Mouse (Mus musculus): ENCODE measurements around the gene Tjp3.
A peak's percentile ranks its signal among the peaks of the same experiment; 100 is the strongest.

Tjp3 gene

DNA sequence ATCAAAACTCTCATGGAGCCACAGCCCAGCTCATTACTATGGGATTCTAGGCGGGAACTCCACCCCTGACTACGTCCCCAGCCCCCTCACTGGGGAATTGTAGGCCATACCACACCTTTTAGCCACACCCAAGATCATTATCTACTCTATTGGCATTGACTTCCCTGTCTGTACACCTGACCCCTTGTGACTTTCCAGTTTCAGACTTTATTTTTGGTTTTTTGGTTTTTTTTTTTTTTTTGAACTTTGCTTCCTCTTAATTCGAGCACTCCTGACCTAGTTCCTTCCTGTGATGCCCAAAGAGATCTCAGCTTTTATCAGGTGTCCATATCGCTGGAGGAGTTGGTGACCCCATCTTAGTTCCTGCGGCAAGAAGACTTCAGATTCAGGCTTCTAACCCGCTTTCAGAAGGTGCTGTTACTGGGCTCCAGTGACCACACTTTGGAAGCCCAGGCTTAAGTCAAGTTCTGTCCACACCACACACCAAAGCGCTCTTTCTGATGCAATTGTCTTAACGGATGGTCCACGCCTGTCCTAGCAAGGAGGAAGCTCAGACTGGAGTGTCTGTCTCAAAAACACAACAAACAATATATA, at the start of gene Tjp3:
Tjp3 (minus strand) TSS at position 71 of the 594 bp plus-strand sequence.
- no peak for DNase-seq (ENCODE audit: low spot score)

DNA sequence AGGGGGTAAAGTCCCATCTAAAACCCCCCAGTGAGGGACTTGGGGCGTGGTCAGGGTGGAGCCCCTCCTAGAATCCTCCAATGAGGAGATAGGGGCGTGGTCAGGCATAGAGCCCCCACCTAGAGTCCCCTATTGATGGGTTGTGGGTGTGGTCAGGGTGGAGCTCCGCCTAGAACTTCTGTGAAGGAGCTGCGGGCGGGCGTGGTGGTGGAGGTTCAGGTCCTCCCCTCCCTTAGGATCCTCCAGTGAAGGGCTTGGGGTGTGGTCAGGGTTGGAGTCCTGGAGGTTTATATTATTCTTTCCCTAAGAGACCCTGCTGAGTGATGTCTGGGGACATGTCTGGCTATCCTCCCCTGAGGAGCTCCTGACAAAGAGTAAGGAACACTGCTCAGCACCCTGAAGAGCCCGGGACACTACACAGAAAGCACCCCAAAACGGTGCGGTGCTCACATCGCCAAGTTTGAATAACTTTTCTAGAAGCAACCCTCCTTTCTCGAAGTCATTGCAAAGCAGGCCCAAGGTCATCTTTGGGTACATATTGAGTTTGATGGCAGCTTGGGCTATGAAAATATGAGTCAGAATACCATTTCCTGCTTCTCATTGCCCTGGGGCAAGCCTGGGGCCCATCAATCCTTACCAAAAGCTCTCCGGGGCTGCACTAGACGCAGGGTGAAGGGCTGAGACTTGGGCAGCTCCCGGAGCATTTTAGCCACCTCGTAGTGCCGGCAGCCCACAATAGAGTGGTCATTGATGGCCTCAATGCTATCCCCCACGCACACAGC, 49.4 kb upstream of the Tjp3 start:
- no peak for DNase-seq (ENCODE audit: low spot score)

DNA sequence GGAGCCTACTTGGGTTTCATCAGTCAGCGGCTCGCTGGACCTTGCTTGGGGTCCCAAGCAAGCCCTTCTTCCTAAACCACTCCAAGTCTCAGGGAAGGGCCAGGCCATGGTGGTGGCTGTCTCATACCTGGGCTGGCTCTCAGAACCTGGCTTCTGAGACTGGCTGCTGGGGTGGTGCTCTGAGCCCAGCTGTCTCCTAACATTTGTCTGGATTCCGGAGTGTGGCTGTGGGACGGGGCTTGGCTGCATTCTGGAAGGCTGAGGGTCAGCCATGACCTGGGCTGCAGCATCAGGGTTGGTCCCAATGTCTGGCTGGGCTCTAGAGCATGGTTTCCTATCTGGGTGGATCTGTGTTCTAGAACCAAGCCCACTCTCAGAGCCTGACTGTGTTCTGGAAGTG, 45.2 kb upstream of the Tjp3 start:
- no peak for DNase-seq (ENCODE audit: low spot score)

DNA sequence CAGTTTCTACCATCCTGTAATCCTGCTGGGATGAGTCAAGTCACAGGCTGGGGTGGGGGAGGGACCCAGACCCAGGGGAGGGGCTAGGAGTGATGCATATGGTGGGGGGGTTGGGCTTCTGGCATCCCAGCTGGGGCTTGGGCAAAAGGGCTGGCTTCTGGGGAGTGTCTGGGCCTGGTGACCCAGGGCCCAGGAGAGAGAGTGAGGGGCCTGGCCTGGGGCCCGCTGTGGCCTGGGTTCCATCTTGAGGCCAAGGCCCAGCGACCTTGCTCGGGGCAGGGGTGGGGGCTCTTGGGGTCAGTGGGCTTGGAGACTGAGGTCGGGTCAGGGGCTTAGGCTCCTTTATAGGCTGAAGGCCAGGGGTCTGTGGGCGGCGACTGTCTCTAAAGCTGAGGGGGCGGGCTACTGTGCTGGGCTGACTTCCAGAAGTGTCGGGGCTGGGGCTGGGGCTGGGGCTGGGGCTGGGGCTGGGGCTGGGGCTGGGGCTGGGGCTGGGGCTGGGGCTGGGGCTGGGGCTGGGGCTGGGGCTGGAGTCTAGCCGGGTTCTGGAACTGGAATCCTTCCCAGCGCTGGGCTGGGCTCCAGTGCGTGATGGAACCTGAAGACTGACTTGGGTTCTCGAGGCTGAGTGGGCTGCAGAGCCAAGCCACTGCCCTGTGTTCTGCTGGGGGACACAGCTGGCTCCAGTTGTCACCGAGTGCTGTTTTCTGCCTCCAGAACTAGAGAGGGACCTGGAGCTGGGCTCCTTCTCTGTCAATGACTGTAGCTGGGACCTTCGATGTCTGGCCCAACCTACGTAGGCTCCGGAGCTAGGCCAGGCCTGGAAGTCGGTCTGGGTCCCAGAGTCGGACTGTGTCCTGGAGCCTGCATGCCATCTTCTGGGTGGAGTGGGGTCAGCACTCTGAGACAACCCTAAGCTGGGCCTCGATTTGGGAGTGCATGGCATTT, 44.3 kb upstream of the Tjp3 start:
- no peak for DNase-seq (ENCODE audit: low spot score)

DNA sequence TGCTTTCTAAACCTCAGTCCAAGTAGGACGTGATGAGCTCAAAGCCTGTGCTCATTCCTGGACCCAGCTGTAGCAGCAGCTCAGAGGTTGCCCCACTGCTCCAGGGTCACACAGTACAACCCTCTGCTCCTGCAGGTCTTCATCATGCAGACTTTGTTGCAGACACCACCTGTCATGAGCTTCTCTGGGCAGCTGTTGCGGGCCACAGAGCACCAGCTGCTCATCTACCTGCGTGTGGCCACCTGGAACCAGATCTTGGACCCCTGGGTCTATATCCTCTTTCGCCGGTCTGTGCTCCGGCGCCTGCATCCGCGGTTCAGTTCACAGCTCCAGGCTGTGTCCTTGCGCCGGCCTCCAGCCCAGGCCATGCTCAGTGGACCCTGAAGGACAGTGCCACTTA, 42.9 kb upstream of the Tjp3 start:
- DNase-seq (ENCODE audit: low spot score) = no peak

DNA sequence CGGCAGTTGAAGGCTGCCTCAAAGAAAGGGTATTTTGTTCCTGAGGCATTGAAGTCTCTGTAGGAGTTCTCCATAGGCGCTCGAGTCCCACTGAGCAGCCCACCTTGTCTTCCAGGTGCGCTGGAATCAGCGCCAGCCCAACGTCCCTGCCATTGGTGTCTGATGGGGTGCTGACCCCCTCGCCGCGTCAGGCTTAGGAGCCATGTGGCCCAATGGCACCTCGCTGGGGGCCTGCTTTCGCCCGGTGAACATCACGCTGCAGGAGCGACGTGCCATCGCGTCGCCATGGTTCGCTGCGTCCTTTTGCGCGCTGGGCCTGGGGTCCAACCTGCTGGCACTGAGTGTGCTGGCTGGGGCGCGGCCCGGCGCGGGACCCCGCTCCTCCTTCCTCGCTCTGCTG, 40.9 kb upstream of the Tjp3 start:
- DNase-seq (ENCODE audit: low spot score) = no peak

DNA sequence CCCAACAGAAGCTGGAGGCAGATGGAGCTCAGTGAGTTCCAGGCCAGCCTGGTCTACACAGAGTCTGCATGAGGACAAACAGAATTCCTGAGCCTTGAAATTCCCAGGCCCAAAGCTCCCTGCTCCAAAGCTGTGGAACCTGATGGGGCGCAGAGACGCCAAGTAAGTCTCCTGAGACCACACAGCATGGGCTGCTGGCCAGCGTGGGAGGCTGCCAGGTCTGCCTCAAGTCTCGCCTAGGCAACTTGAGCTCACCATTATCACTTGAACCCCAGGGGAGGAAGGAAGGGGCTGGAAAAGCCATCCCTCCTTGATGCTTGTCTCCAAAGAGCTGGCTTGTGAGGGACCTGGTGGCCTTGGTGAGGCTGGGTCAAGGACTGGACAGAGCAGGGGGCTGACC, 38.6 kb upstream of the Tjp3 start:
- DNase-seq (ENCODE audit: low spot score) = no peak

DNA sequence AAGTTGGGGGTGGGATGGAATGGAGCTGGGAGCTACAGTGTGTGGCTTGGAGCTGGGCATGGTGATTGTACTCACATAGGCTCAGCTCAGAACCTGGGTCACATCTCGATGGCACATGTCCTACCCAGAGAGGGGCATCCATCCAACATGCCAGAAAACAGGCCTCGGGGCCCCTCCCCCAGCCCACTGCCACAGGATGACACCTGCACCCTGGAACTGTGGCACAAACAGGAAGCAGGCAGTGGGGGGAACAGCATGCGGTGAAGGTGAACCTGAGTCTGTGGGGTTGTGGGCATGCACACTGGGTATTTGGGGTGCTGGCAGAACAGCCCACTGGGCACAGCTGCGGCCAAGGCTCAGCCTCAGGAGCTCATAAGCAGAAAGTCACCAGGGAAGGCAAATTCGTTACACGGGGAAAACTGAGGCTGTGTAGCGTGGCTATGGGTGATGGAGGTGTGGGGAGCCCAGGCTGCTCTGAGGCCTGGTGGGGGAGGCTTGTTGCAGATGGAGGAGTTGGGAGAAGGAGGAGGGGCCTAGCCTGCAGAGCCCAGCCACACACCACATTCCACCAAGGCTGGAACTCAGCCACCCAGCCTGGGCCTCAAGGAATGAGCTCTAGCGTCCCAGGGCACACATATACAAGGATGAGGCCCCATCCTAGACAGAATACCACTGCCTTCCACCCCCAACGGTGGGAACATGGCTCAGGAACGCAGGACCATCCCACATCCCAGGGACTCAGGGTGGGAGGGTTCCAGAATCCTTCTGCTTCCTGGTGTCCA, 38.0 kb upstream of the Tjp3 start:
- DNase-seq (ENCODE audit: low spot score) = no peak

DNA sequence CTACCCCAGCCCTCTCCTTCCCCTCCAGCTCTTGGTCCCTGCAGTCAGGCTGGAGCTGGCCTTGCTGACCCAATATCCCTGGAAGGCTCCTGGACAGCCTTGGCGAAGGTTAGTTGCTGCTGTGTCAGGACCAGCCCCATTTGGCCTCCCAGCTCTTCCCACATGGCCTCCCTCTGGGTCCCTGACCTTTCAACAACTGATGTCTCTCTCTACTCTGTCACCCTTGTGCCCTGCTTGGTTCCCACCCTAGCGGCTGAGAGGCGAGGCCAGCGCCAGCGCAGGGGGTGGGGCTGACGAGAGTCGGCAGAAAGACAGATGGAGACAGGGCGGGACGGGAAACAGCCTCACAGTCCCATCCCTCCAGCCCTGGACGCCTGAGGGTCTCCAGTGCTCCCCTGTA, 37.0 kb upstream of the Tjp3 start, which contains the start of gene Tbxa2r:
Tbxa2r (plus strand) TSS at position 346 of the 400 bp plus-strand sequence.
- DNase-seq (ENCODE audit: low spot score) = no peak

DNA sequence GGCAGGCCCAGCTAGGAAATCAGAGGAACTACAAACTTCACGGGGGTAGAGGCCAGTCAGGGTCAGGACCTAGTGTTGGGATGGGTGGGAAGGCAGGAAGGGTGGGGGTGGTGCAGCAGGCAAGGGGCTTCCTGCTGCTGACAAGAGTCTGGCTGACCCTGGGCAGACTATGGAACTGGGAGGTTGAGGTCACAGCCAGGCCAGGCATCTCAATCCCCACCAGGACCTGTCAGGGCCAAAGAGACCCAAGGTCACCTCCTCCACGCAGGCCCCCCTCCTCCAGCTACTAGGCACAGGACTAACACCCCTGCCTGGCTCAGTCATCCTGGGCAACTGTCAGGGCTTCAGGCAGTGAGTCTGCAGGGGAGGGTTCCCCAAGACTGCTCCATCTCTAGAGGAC, 36.6 kb upstream of the Tjp3 start:
- DNase-seq (ENCODE audit: low spot score) = no peak

DNA sequence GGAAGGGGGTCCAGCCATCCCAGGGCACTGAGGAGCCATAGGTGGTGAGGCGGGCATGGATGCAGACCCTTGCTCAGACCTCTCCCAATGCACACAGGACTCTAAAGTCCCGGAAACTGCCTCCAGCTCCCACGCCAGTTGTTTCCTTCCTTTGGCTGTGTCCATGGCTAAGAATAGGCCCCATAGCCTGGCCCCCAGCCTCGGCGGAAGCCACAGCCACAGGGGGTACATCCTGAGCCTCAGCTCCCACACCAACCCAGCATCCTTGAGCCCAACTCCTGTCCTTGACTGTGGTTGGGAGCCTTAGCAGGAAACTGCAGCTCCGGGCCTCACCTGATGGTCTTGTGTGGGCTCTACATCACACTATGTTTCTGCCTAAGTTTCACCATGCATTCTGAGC, 35.5 kb upstream of the Tjp3 start:
- no peak for DNase-seq (ENCODE audit: low spot score)

DNA sequence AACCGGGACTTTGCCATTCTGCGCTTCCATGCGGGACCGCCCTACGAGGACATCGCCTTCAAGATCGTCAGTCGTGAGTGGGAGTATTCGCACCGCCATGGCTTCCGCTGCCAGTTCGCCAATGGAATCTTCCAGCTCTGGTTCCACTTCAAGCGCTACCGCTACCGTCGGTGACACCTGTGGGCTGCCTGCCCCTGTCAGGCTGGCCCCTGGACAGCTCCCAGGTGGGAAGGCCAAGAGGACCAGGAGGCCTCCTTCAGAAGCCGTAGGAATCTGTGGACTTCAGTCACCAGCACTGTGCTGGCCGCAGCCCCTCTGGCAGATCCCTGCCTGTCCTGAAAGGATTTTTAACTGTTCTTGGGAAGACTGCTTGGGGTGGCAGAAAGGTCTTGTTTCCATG, 34.4 kb upstream of the Tjp3 start:
- DNase-seq (ENCODE audit: low spot score) = no peak

DNA sequence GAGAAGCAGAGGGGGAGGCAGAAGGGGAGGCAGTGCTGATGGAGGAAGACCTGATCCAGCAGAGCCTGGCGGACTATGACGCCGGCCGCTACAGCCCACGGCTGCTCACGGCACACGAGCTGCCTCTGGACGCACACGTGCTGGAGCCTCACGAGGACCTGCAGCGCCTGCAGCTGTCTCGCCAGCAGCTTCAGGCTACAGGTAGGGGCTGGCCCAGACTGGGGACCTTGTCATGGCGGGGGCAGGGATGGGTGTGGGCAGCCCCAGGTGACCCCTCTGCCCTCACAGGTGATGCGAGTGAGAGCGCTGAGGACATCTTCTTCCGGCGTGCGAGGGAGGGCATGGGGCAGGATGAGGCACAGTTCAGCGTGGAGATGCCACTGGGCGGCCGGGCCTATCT, 33.8 kb upstream of the Tjp3 start:
- DNase-seq (ENCODE audit: low spot score) = no peak

DNA sequence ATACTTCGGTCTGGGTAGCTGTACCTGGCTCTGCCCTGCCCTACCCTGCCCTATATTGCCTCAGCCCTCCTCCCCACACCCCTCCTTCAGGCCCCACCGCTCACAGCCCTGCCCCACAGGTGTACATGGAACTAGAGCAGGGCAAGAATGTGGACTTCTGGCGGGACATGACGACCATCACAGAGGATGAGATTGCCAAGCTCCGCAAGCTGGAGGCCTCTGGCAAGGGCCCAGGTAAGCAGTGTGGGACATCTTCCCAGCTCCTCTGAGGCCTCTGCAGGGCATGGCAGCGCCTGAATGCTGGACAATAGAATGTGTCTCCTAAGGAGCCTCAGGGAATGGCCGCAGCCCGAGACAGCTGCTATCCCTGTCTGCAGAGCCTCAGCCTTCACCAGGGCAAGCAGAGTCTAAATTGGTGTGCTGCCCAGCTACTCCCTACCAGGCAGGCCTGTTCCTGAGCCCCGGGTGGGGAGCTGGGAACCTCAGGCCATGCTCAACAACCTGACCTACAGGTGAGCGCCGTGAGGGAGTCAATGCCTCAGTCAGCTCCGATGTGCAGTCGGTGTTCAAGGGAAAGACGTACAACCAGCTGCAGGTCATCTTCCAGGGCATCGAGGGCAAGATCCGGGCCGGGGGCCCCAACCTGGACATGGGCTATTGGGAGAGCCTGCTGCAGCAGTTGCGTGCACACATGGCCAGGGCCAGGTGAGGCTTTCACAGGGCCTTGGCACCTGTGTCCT, 32.6 kb upstream of the Tjp3 start:
- no peak for DNase-seq (ENCODE audit: low spot score)

DNA sequence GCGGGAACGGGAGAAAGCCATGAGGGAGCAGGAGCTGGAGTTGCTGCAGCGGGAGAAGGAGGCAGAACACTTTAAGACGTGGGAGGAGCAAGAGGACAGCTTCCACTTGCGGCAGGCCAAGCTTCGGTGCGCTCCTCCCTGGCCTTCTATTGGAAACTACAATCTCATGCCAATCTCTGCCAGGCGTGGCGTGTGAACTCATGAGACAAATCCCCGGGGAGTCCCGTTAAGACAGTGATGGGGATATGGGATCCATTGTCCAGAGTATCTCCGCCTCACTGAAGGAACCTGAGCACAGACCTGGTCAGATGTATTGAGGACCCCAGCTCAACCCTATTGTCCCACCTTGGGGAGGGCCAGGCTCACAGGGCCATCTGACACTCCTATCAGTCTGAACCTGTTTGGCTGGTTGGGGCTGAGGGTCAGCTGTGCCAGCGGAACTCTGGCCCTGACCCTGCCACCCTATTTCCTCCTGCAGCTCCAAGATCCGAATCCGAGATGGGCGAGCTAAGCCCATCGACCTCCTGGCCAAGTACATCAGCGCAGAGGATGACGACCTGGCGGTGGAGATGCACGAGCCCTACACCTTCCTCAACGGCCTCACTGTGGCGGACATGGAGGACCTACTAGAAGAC, 31.9 kb upstream of the Tjp3 start:
- no peak for DNase-seq (ENCODE audit: low spot score)

DNA sequence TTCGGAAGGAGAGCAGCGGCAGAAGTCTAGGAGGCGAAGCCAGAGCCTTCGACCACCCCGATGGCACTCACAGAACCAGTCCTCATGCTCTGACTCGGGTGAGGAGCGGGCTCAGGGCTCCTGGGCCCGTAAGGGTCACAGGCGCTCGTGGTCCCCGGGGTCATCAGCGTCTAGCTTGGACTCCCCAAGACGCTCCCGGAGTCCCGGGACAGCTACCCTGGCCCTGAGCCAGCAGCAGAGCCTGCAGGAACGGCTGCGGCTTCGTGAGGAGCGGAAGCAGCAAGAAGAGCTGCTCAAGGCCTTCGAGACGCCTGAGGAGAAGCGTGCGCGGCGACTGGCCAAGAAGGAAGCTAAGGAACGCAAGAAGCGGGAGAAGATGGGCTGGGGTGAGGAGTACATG, 31.1 kb upstream of the Tjp3 start:
- no peak for DNase-seq (ENCODE audit: low spot score)

DNA sequence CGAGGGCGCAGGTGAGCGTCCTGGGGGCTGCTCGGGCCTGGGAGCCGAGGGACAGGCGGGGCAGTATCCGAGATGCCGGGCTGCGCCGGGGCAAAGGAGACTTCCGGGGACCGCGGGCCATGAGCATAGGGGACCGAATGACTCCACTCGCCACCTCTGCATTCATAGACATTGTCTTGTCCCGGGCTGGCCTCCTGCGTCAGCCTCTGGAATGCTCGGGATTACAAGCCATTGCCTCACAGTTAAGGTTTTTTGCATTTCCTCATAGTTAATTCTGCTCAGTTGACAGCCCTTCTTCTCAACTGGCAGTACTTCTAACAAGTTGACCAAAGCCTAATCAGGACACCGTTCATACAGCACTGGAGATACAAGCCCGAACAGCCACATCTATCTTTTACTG, 30.1 kb upstream of the Tjp3 start:
- no peak for DNase-seq (ENCODE audit: low spot score)

DNA sequence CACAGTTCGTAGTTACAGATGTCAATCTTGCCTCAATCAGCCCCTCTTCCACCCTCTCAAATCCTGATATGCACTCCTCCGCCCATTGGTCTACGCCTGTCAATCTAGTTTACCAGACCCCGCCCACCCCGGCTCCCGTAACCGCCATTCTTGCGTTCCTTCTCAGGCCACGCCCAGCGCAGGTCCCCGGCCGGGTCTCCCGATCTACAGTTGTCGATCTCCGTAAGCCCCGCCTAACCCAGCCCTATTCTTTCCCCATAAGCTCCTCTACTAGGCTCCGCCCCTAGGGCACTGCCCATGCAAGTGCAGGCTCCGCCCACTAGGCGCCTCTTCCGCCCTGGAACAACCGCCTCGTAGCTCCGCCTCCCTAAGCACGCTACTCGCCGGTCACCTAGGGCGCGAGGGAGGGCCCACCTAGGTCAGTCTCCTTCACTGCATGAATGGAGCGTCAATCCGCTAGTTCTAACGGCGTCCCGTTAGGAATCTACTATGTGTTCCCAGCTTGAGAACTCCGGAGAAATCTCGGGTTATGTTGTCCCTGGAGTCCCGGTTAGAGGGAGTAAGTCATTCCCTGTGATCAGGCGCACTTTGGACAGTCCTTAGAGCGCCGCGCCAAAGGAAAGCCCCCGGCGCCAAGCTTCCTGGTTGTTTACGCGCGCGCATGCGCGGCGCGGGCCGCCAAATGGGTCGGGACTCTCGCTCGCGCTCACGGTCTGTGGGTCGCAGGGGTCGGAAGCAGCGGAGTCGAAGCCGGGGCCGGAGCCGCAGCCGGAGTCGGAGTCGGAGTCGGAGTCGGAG, 29.4 kb upstream of the Tjp3 start, which contains the start of gene Cactin:
Cactin (plus strand) TSS at position 554 of the 798 bp plus-strand sequence.
- DNase-seq (ENCODE audit: low spot score) = peak; percentile 90

DNA sequence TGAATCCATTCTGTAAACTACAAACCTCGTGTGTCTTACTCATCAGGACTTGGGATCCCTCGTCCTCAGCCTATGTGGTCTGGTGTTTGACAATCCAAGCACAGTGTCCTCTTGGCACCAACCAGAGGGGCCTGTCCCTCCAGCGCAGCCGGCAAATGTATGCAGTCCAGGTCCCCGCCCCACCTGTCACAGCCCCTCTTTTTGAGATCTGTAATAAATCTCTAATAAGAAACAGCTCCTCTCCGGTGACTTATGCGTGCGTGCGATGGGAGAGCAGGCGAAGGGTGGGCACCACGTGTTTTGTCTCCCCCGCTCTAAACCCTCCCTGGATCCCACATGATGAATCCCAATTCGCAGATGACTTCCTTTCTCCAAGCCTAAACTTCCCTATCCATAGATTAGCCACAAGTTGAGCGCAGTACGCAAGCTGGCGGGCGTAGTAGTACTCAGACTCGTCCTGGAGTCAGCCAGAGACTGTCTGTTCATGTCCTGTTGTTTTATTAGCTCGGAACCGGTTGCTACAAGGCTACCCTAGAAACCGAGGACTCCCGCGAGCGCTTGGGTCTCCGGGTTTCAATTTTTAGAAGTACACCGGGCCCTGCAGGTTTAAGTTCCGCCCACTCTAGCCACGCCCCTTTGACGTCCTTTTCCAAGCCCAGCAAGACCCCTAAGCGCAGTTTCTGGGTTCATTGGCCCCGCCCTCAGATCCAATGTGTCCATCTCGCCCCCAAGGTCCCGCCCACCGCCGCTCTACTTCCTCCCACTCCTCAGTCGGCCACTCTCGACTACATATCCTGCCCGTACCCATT, 28.6 kb upstream of the Tjp3 start:
- no peak for DNase-seq (ENCODE audit: low spot score)
